Mouse (Mus musculus) WW6 (cell line): ENCODE measurements around the gene Prkar1a.
"Not testable (repeated sequence)": the region's sequence is repeated elsewhere in the genome, so short reads cannot be mapped to it uniquely, and the experiment has no call there.

ENCODE experiments used
- DNase-seq: peaks from one replicate; pipeline ENCODE4 v3.0.0-alpha.2; 2013; ENCODE audit warnings: low read depth, low spot score

Prkar1a gene

GRCm38 (mm10) chr11:109641498-109642222, 7.5 kb upstream of the Prkar1a start:
- no peak for DNase-seq

- DNase-seq = no peak
These were observed 695 bp upstream of the Prkar1a start for GRCm38 (mm10) chr11:109648510-109648909.

- peak; percentile 52 for DNase-seq
These were observed 933 bp downstream of the Prkar1a start for GRCm38 (mm10) chr11:109649975-109650701.

- peak; percentile 77 for DNase-seq
These were observed 1.8 kb downstream of the Prkar1a start for GRCm38 (mm10) chr11:109650788-109651565.

GRCm38 (mm10) chr11:109651566-109652024, 2.4 kb downstream of the Prkar1a start:
- no peak for DNase-seq

GRCm38 (mm10) chr11:109652505-109652904, 3.3 kb downstream of the Prkar1a start:
- no peak for DNase-seq

GRCm38 (mm10) chr11:109653201-109653600, 4.0 kb downstream of the Prkar1a start:
- DNase-seq = no peak

- no peak for DNase-seq
These were observed 5.4 kb downstream of the Prkar1a start for GRCm38 (mm10) chr11:109654581-109654980.

GRCm38 (mm10) chr11:109656232-109656631, 7.0 kb downstream of the Prkar1a start:
- DNase-seq = no peak

GRCm38 (mm10) chr11:109660526-109660925, 11.3 kb downstream of the Prkar1a start:
- DNase-seq = not testable (repeated sequence)

GRCm38 (mm10) chr11:109664293-109664692, 15.1 kb downstream of the Prkar1a start:
- no peak for DNase-seq

- no peak for DNase-seq
These were observed 16.2 kb downstream of the Prkar1a start for GRCm38 (mm10) chr11:109665424-109665823.

- DNase-seq = no peak
These were observed 17.2 kb downstream of the Prkar1a start for GRCm38 (mm10) chr11:109666411-109666810.

- DNase-seq = no peak
These were observed 18.2 kb downstream of the Prkar1a start for GRCm38 (mm10) chr11:109667371-109667770.

- DNase-seq = no peak
These were observed 19.0 kb downstream of the Prkar1a start for GRCm38 (mm10) chr11:109668115-109668725.

GRCm38 (mm10) chr11:109669149-109669708, 20.0 kb downstream of the Prkar1a start:
- no peak for DNase-seq

GRCm38 (mm10) chr11:109670026-109670916, 21.1 kb downstream of the Prkar1a start:
- no peak for DNase-seq

GRCm38 (mm10) chr11:109671136-109672020, 22.2 kb downstream of the Prkar1a start:
- no peak for DNase-seq

- DNase-seq = no peak
These were observed 22.8 kb downstream of the Prkar1a start for GRCm38 (mm10) chr11:109672021-109672324.
